23 mouse cellular contexts compared by ENCODE assay signal in the genomic region with DNA sequence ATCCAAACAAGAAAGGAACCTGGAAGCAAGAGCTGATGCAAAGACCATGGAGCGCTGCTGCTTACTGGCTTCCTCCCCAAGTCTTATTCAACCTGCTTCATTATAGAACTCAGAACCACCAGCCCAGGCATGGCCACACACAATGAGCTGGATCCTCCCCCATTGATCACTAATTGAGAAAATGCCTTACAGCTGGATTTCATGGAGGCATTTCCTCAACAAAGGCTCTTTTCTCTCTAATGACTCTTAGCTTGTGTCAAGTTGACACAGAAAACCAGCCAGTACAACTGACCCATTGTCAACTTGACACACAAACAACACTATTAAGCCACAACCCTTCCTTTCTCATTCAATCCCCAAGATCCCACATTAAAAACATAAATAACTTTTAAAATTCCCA. TPM values are rescaled to one million over a fixed set of nuclear protein-coding genes. Genes with fewer than 3 reads are reported as not detected.
DNase-seq lines count a peak whose midpoint lies in the region.
"Had no signal": no experiment of that assay in that cellular context is flagged by ENCODE, and none has a peak within 500 bp of the region (broad histone marks: within the 10 kb centered on the region; RNA-seq: fewer than 3 reads in every experiment).

No protein-coding gene starts in this region.

- peak; percentile 11 for DNase-seq in embryo, embryonic 10 days (ENCODE audit: low spot score)
- DNase-seq in embryo, embryonic 9.5 days (ENCODE audit: extremely low spot score): no peak
- DNase-seq in heart, adult 11 months: peak; percentile 19
- no peak for DNase-seq in heart, postnatal 25 days (ENCODE audit: low spot score)
- peak; percentile 54 for DNase-seq in retina, postnatal 1 day
- DNase-seq in retina, embryonic 14.5 days (ENCODE audit: low spot score): no peak
- DNase-seq in embryonic facial prominence, embryonic 10.5 days (ENCODE audit: low spot score): peak; percentile 21
- DNase-seq in urinary bladder, postnatal 36 days (ENCODE audit: low spot score in 2 of 2): no peak
- DNase-seq: adrenal gland, adult 2 months; adrenal gland, postnatal 10 days; adrenal gland, postnatal 25 days; B cell, adult 2 months; cerebellum, adult 11-12 months; cerebellum, adult 2 months; cerebellum, adult 9-10 months; cerebellum, postnatal 10 days; cerebellum, postnatal 25 days had no signal

- no peaks in the 10 kb centered on the region for H3K27me3 ChIP-seq in embryonic facial prominence, embryonic 10.5 days (replicated peaks; ENCODE audit: low read depth, poor library complexity, severe bottlenecking)
- H3K27me3 ChIP-seq: CH12.LX; embryonic facial prominence, embryonic 13.5 days; embryonic facial prominence, embryonic 15.5 days; forebrain, embryonic 12.5 days had no signal

- peaks cover 7% of the 10 kb centered on the region; the same call in 1 of the 2 replicates for H3K4me1 ChIP-seq in embryonic facial prominence, embryonic 10.5 days
- H3K4me1 ChIP-seq: embryonic facial prominence, embryonic 13.5 days; embryonic facial prominence, embryonic 15.5 days; forebrain, embryonic 12.5 days had no signal

- intact Hi-C loops in heart, postnatal 25 days (cut with DNase I): loop anchor here (10.0 kb wide), 1 partner anchor 176 kb away; no protein-coding TSS in a partner anchor

- H3K27ac ChIP-seq in embryonic facial prominence, embryonic 10.5 days (replicated peaks): no peak overlapping the region
- H3K27ac ChIP-seq: embryonic facial prominence, embryonic 13.5 days; embryonic facial prominence, embryonic 15.5 days; forebrain, embryonic 10.5 days; forebrain, embryonic 12.5 days had no signal

- no peak overlapping the region for H3K4me3 ChIP-seq in embryonic facial prominence, embryonic 10.5 days
- H3K4me3 ChIP-seq: embryonic facial prominence, embryonic 13.5 days; embryonic facial prominence, embryonic 15.5 days; erythroblast, embryonic 14.5 days; forebrain, embryonic 10.5 days; forebrain, embryonic 12.5 days had no signal

- 47% methylated on average over 1 of the region's 1 CpGs for WGBS in embryonic facial prominence, embryonic 10.5 days

- peaks cover 50% of the 10 kb centered on the region for H3K36me3 ChIP-seq in embryonic facial prominence, embryonic 10.5 days (replicated peaks)

- H3K9me3 ChIP-seq in embryonic facial prominence, embryonic 10.5 days: peaks cover 10% of the 10 kb centered on the region; the same call in 1 of the 2 replicates
- H3K9me3 ChIP-seq: embryonic facial prominence, embryonic 15.5 days; forebrain, embryonic 12.5 days had no signal

RNA-seq across cellular contexts. Expression of a gene that starts 17.7 kb away (rescaled TPM):
- 1 to 10 TPM; 4.1 to 5.7 TPM for total RNA-seq in heart, postnatal 25 days (2021)
- 33.7 and 37.4 TPM in 2 replicates for polyA plus RNA-seq in embryonic facial prominence, embryonic 10.5 days (2016; fragmentation: Nextera tagmentation; extraction: Ambion mirVana)

RNA-seq across cellular contexts. Expression of a gene that starts 39.6 kb away (rescaled TPM):
- 10 to 100 TPM; 19.9 to 24.0 TPM for total RNA-seq in heart, postnatal 25 days (2021)
- polyA plus RNA-seq in embryonic facial prominence, embryonic 10.5 days (2016; fragmentation: Nextera tagmentation; extraction: Ambion mirVana): 51.4 and 54.7 TPM in 2 replicates

RNA-seq across cellular contexts. Expression of a gene that starts 52.8 kb away (rescaled TPM):
- 1 to 10 TPM; 4.7 to 7.4 TPM for total RNA-seq in heart, postnatal 25 days (2021)
- 4.3 and 8.0 TPM in 2 replicates for polyA plus RNA-seq in embryonic facial prominence, embryonic 10.5 days (2016; fragmentation: Nextera tagmentation; extraction: Ambion mirVana)

Comparison
In these comparisons a context has a peak if more than half of its experiments do, and no peak if none do; other contexts are left out.
1. DNase-seq: peak in embryo, embryonic 10 days (single experiment), heart, adult 11 months (single experiment), retina, postnatal 1 day (single experiment) and embryonic facial prominence, embryonic 10.5 days (single experiment); none in embryo, embryonic 9.5 days (single experiment), heart, postnatal 25 days (single experiment), retina, embryonic 14.5 days (single experiment) and urinary bladder, postnatal 36 days (0 of 2).